Mouse (Mus musculus) neural tube, embryonic 13.5 days (tissue): ENCODE results near the gene Kansl2. TPM values are rescaled to one million over a fixed set of nuclear protein-coding genes. Genes with fewer than 3 reads are reported as not detected.

Experiments
- ATAC-seq: fragments of 200-750 bp; cut with Nextera tagmentation; 2 replicates; pipeline ENCODE4 v1.8.0; 2017; ENCODE audit warnings: low read depth, mild to moderate bottlenecking, moderate TSS enrichment, moderate library complexity
- H3K27ac ChIP-seq: fragments of 300-500 bp; sonication (generic); replicated peaks from 2 replicates; pipeline ENCODE4 v1.5.1; 2015; ENCODE audit warnings: moderate library complexity, mild to moderate bottlenecking, inconsistent platforms
- H3K27me3 ChIP-seq: fragments of 300-500 bp; sonication (generic); 2 replicates; pipeline ENCODE4 v1.6.1; 2015; ENCODE audit warnings: mild to moderate bottlenecking, inconsistent platforms
- H3K36me3 ChIP-seq: fragments of 300-500 bp; sonication (generic); 2 replicates; pipeline ENCODE4 v1.6.1; 2015; ENCODE audit warnings: mild to moderate bottlenecking, inconsistent platforms
- H3K4me1 ChIP-seq: fragments of 300-500 bp; sonication (generic); replicated peaks from 2 replicates; pipeline ENCODE4 v1.6.1; 2015; ENCODE audit warnings: inconsistent platforms
- H3K4me2 ChIP-seq: fragments of 300-500 bp; sonication (generic); 2 replicates; pipeline ENCODE4 v1.6.1; 2015; ENCODE audit warnings: inconsistent platforms, mild to moderate bottlenecking, moderate library complexity
- H3K4me3 ChIP-seq: fragments of 300-500 bp; sonication (generic); 2 replicates; pipeline ENCODE4 v1.5.1; 2015; ENCODE audit warnings: mild to moderate bottlenecking, inconsistent platforms
- H3K9ac ChIP-seq: fragments of 300-500 bp; sonication (generic); 2 replicates; pipeline ENCODE4 v1.6.1; 2015; ENCODE audit warnings: moderate library complexity, mild to moderate bottlenecking, inconsistent platforms
- H3K9me3 ChIP-seq: fragments of 300-500 bp; sonication (generic); 2 replicates; pipeline ENCODE4 v1.6.1; 2016; ENCODE audit warnings: inconsistent platforms
- WGBS: fragments of 180-500 bp; shearing (Covaris S2); methylation state at CpG from one replicate; pipeline ENCODE4 v1.1.7; 2015; 5-methylcytosine and 5-hydroxymethylcytosine counted together
- microRNA-seq: library from miRNA; unstranded; fragments of <30 nt; microRNA quantifications from one replicate; pipeline ENCODE4, GENCODE M21; 2016
- polyA plus RNA-seq: library from polyadenylated mRNA; unstranded; fragments of >200 nt; fragmentation: Nextera tagmentation; extraction: Ambion mirVana; gene quantifications from 2 replicates; pipeline ENCODE4 v1.2.1, GENCODE M21; 2015

The Kansl2 gene
- polyA plus RNA-seq, 1 experiment from 2014 or later = 132 TPM

GRCm38 (mm10) chr15:98486433-98487021 is 47.5 kb downstream of the Kansl2 start:
- Histone ChIP-seq H3K4me2 (no peak overlapping the region), H3K4me3 (no peak overlapping the region), H3K9me3 (no peaks in the 10 kb centered on the region), H3K4me1 (no peaks in the 10 kb centered on the region), H3K27me3 (no peaks in the 10 kb centered on the region), H3K9ac (no peak overlapping the region), H3K27ac (no peak overlapping the region), H3K36me3 (no peaks in the 10 kb centered on the region)
- WGBS = 95% methylated on average over 8 of the region's 8 CpGs
- no peak for ATAC-seq

GRCm38 (mm10) chr15:98483907-98484886 is 49.9 kb downstream of the Kansl2 start:
- Histone ChIP-seq H3K36me3 (no peaks in the 10 kb centered on the region), H3K9me3 (no peaks in the 10 kb centered on the region), H3K4me3 (no peak overlapping the region), H3K4me2 (no peak overlapping the region), H3K27me3 (no peaks in the 10 kb centered on the region), H3K4me1 (no peaks in the 10 kb centered on the region), H3K9ac (no peak overlapping the region), H3K27ac (no peak overlapping the region)
- WGBS = 72% methylated on average over 18 of the region's 18 CpGs
- ATAC-seq = no peak

GRCm38 (mm10) chr15:98482701-98483100 is 51.4 kb downstream of the Kansl2 start, which contains the start of gene Lalba:
Gene Lalba (minus strand): TSS chr15:98482721.
- Histone ChIP-seq H3K4me1 (no peaks in the 10 kb centered on the region), H3K9me3 (no peaks in the 10 kb centered on the region), H3K4me2 (no peak within 1 kb of the TSS), H3K27ac (no peak within 1 kb of the TSS), H3K9ac (no peak within 1 kb of the TSS), H3K36me3 (no peaks in the 10 kb centered on the region), H3K27me3 (no peaks in the 10 kb centered on the region), H3K4me3 (no peak within 1 kb of the TSS)
- ATAC-seq = no peak
- 64% methylated on average over 3 of the region's 3 CpGs for WGBS

- ATAC-seq = no peak
- WGBS = 76% methylated on average over 7 of the region's 7 CpGs
Measured at GRCm38 (mm10) chr15:98479568-98480102, 54.4 kb downstream of the Kansl2 start.

GRCm38 (mm10) chr15:98476281-98476680 is 57.8 kb downstream of the Kansl2 start:
- Histone ChIP-seq H3K27me3 (no peaks in the 10 kb centered on the region), H3K27ac (no peak overlapping the region), H3K36me3 (no peaks in the 10 kb centered on the region), H3K4me1 (no peaks in the 10 kb centered on the region), H3K4me3 (no peak overlapping the region), H3K4me2 (no peak overlapping the region), H3K9me3 (no peaks in the 10 kb centered on the region), H3K9ac (no peak overlapping the region)
- WGBS = 86% methylated on average over 5 of the region's 5 CpGs
- no peak for ATAC-seq

More at GRCm38 (mm10) chr15:98479568-98480102, 54.4 kb downstream of the Kansl2 start:
- H3K4me2 ChIP-seq = no peak overlapping the region
- H3K27me3 ChIP-seq = no peaks in the 10 kb centered on the region
- no peaks in the 10 kb centered on the region for H3K4me1 ChIP-seq
- no peak overlapping the region for H3K27ac ChIP-seq
- H3K4me3 ChIP-seq = no peak overlapping the region
- no peaks in the 10 kb centered on the region for H3K36me3 ChIP-seq
- H3K9ac ChIP-seq = no peak overlapping the region
- H3K9me3 ChIP-seq = no peaks in the 10 kb centered on the region

GRCm38 (mm10) chr15:98475382-98475781 is 58.7 kb downstream of the Kansl2 start:
- 53% methylated on average over 10 of the region's 10 CpGs for WGBS
- H3K27me3 ChIP-seq = no peaks in the 10 kb centered on the region
- H3K9ac ChIP-seq = no peak overlapping the region
- no peaks in the 10 kb centered on the region for H3K9me3 ChIP-seq
- H3K4me1 ChIP-seq = no peaks in the 10 kb centered on the region
- no peak for ATAC-seq
- no peak overlapping the region for H3K4me3 ChIP-seq
- no peaks in the 10 kb centered on the region for H3K36me3 ChIP-seq
- H3K4me2 ChIP-seq = no peak overlapping the region
- H3K27ac ChIP-seq = no peak overlapping the region

GRCm38 (mm10) chr15:98474958-98475357 is 59.1 kb downstream of the Kansl2 start:
- H3K4me3 ChIP-seq = no peak overlapping the region
- H3K27ac ChIP-seq = no peak overlapping the region
- no peak for ATAC-seq
- no peaks in the 10 kb centered on the region for H3K9me3 ChIP-seq
- H3K27me3 ChIP-seq = no peaks in the 10 kb centered on the region
- WGBS = 82% methylated on average over 10 of the region's 10 CpGs
- H3K4me1 ChIP-seq = no peaks in the 10 kb centered on the region
- H3K36me3 ChIP-seq = no peaks in the 10 kb centered on the region
- no peak overlapping the region for H3K4me2 ChIP-seq
- no peak overlapping the region for H3K9ac ChIP-seq

GRCm38 (mm10) chr15:98471539-98471938 is 62.5 kb downstream of the Kansl2 start:
- ATAC-seq = no peak
- WGBS = 89% methylated on average over 13 of the region's 13 CpGs
- Histone ChIP-seq H3K9ac (no peak overlapping the region), H3K27ac (no peak overlapping the region), H3K4me1 (no peaks in the 10 kb centered on the region), H3K4me2 (no peak overlapping the region), H3K27me3 (no peaks in the 10 kb centered on the region), H3K4me3 (no peak overlapping the region), H3K9me3 (no peaks in the 10 kb centered on the region), H3K36me3 (no peaks in the 10 kb centered on the region)

- Histone ChIP-seq H3K27me3 (no peaks in the 10 kb centered on the region), H3K4me3 (no peak within 1 kb of the TSS), H3K9ac (no peak within 1 kb of the TSS), H3K27ac (no peak within 1 kb of the TSS), H3K9me3 (no peaks in the 10 kb centered on the region), H3K4me2 (no peak within 1 kb of the TSS), H3K36me3 (no peaks in the 10 kb centered on the region), H3K4me1 (no peaks in the 10 kb centered on the region)
- WGBS = 88% methylated on average over 4 of the region's 4 CpGs
- no peak for ATAC-seq
Measured at GRCm38 (mm10) chr15:98469596-98469995, 64.5 kb downstream of the Kansl2 start, which contains the start of gene OR5BS1P. Gene OR5BS1P (plus strand): TSS chr15:98469896.

Small RNA genes lying within 50 kb of the gene (microRNA-seq; reads per million reads assigned to microRNA genes)
- 0.44 reads per million for gene Mir1291

Other genes with a start within 250 kb of the Kansl2 start
- 5.5 and 6.5 TPM in 2 replicates for gene Zfp641, start 238.1 kb downstream of the Kansl2 start, polyA plus RNA-seq
- not detected in 2 replicates for gene Olfr285, start 216.9 kb downstream of the Kansl2 start, polyA plus RNA-seq
- not detected in 2 replicates for gene Olfr284, start 193.3 kb downstream of the Kansl2 start, polyA plus RNA-seq
- gene Olfr283, start 153.3 kb downstream of the Kansl2 start, polyA plus RNA-seq = not detected in 2 replicates
- not detected in 2 replicates for gene Olfr282, start 103.0 kb downstream of the Kansl2 start, polyA plus RNA-seq
- not detected in 2 replicates for gene Olfr281, start 81.7 kb downstream of the Kansl2 start, polyA plus RNA-seq
- gene OR5BS1P, start 64.4 kb downstream of the Kansl2 start, polyA plus RNA-seq = not detected in 2 replicates
- gene Lalba, start 51.5 kb downstream of the Kansl2 start, polyA plus RNA-seq = not detected in 2 replicates
- not detected in 2 replicates for gene Olfr279, start 41.9 kb downstream of the Kansl2 start, polyA plus RNA-seq
- 68.7 and 76.3 TPM in 2 replicates for gene Ccnt1, start 36.7 kb upstream of the Kansl2 start, polyA plus RNA-seq
- gene 4930415O20Rik, start 36.7 kb upstream of the Kansl2 start, polyA plus RNA-seq = not detected in 2 replicates
- 10.4 and 10.7 TPM in 2 replicates for gene Adcy6, start 75.8 kb upstream of the Kansl2 start, polyA plus RNA-seq
- 124 and 137 TPM in 2 replicates for gene Cacnb3, start 96.6 kb upstream of the Kansl2 start, polyA plus RNA-seq
- 20.5 and 21.7 TPM in 2 replicates for gene Ddx23, start 128.6 kb upstream of the Kansl2 start, polyA plus RNA-seq
- gene Rnd1, start 143.2 kb upstream of the Kansl2 start, polyA plus RNA-seq = 6.2 and 7.4 TPM in 2 replicates
- gene Ccdc65, start 173.9 kb upstream of the Kansl2 start, polyA plus RNA-seq = 2.2 and 4.1 TPM in 2 replicates
- 8.1 and 10.9 TPM in 2 replicates for gene Fkbp11, start 193.9 kb upstream of the Kansl2 start, polyA plus RNA-seq
- 71.9 and 74.9 TPM in 2 replicates for gene Arf3, start 228.9 kb upstream of the Kansl2 start, polyA plus RNA-seq
- not detected in 2 replicates for gene Wnt10b, start 243.9 kb upstream of the Kansl2 start, polyA plus RNA-seq